ENCODE assay signal across 9 mouse cellular contexts in genomic region chr13:101764111-101764510, GRCm38 (mm10). TPM values are rescaled to one million over a fixed set of nuclear protein-coding genes. Genes with fewer than 3 reads are reported as not detected.
A peak's percentile ranks its signal among the peaks of the same experiment; 100 is the strongest.
DNase-seq lines count a peak whose midpoint lies in the region; ATAC-seq and TF ChIP-seq lines count a peak whose summit lies in the region.
"Had no signal": no experiment of that assay in that cellular context is flagged by ENCODE, and none has a peak within 500 bp of the region (broad histone marks: within the 10 kb centered on the region; RNA-seq: fewer than 3 reads in every experiment).

No protein-coding gene starts in this region.

- H3ac ChIP-seq in myocyte (ENCODE audit: control insufficient read depth, insufficient read length), result no peak overlapping the region

- peak overlapping the region; percentile 97 for H3K4me2 ChIP-seq in hindbrain, embryonic 15.5 days
- peak overlapping the region; percentile 40 for H3K4me2 ChIP-seq in kidney, embryonic 15.5 days
- H3K4me2 ChIP-seq in myocyte (ENCODE audit: low read depth), result peak overlapping the region; percentile 27

- no peak for ATAC-seq in hindbrain, embryonic 15.5 days (ENCODE audit: low FRiP score, low read depth)
- no peak for ATAC-seq in kidney, embryonic 15.5 days (replicated peaks; ENCODE audit: low FRiP score)
- ATAC-seq: Patski had no signal

- peak overlapping the region; percentile 40; the same call in 1 of the 2 replicates for H3K27ac ChIP-seq in left cerebral cortex, adult 2 months
- H3K27ac ChIP-seq in hindbrain, embryonic 15.5 days (replicated peaks), result no peak overlapping the region; the same call in 1 of the 2 replicates
- peak overlapping the region; percentile 68 for H3K27ac ChIP-seq in kidney, embryonic 15.5 days

- peak overlapping the region; percentile 27 for H3K4me3 ChIP-seq in left cerebral cortex, adult 2 months
- 0 out of 2 replicates have a peak overlapping the region, but pooled peaks have one; percentile 16 for H3K4me3 ChIP-seq in hindbrain, embryonic 15.5 days
- peak overlapping the region; percentile 11; the same call in 1 of the 2 replicates for H3K4me3 ChIP-seq in kidney, embryonic 15.5 days (replicated peaks)
- H3K4me3 ChIP-seq in myocyte, result no peak overlapping the region

- TF ChIP-seq POLR2A in myocyte (IDR thresholded peaks at IDR 0.05; ENCODE audit: insufficient read length, low read depth), result no peak

- no peak for DNase-seq in left cerebral cortex, adult 2 months (ENCODE audit: extremely low spot score in 1 of 2, low spot score in 2 of 2)
- no peak for DNase-seq in left cerebral cortex, postnatal 14 days (ENCODE audit: low spot score in 2 of 2)
- DNase-seq in left cerebral cortex, adult 11 months (ENCODE audit: low spot score), result no peak
- no peak for DNase-seq in left cerebral cortex, postnatal 25 days (ENCODE audit: low spot score in 2 of 2)
- DNase-seq in gastrocnemius, postnatal 10 days, result no peak

- no peaks in the 10 kb centered on the region for H3K27me3 ChIP-seq in hindbrain, embryonic 15.5 days
- H3K27me3 ChIP-seq in kidney, embryonic 15.5 days, result no peaks in the 10 kb centered on the region
- no peaks in the 10 kb centered on the region for H3K27me3 ChIP-seq in myocyte (ENCODE audit: control insufficient read depth, insufficient read depth, insufficient read length)
- H3K27me3 ChIP-seq: Patski had no signal

- H3K79me2 ChIP-seq in myocyte (ENCODE audit: control insufficient read depth, insufficient read depth), result peaks cover 81% of the 10 kb centered on the region

- peaks cover 70% of the 10 kb centered on the region for H3K4me1 ChIP-seq in hindbrain, embryonic 15.5 days (replicated peaks)
- peaks cover 71% of the 10 kb centered on the region for H3K4me1 ChIP-seq in kidney, embryonic 15.5 days

- H3K36me3 ChIP-seq in hindbrain, embryonic 15.5 days, result no peaks in the 10 kb centered on the region
- H3K36me3 ChIP-seq in kidney, embryonic 15.5 days, result 0 out of 2 replicates have a peak, but pooled peaks cover 3% of the 10 kb centered on the region
- H3K36me3 ChIP-seq in myocyte (ENCODE audit: control insufficient read depth, insufficient read depth), result no peaks in the 10 kb centered on the region

- H3K9me3 ChIP-seq in hindbrain, embryonic 15.5 days, result no peaks in the 10 kb centered on the region
- no peaks in the 10 kb centered on the region for H3K9me3 ChIP-seq in kidney, embryonic 15.5 days (replicated peaks)

- intact Hi-C loops in left cerebral cortex, adult 2 months (cut with DNase I), result loop anchor here (10.0 kb wide), 1 partner anchor 881 kb away; no protein-coding TSS in a partner anchor
- intact Hi-C loops in left cerebral cortex, postnatal 14 days (cut with DNase I), result no loop called here
- intact Hi-C loops in left cerebral cortex, postnatal 25 days (cut with DNase I), result no loop called here

- TF ChIP-seq CTCF in left cerebral cortex, adult 2 months (IDR thresholded peaks at IDR 0.05), result no peak

- no peak overlapping the region for H3K9ac ChIP-seq in hindbrain, embryonic 15.5 days
- no peak overlapping the region; the same call in 1 of the 2 replicates for H3K9ac ChIP-seq in kidney, embryonic 15.5 days

- 71% methylated on average over 5 of the region's 5 CpGs for WGBS in hindbrain, embryonic 15.5 days
- 25% methylated on average over 5 of the region's 5 CpGs for WGBS in kidney, embryonic 15.5 days

TF ChIP-seq in myocyte, 11 proteins besides CTCF, POLR2A, EP300 and RAD21:
- TF ChIP-seq POLR2AphosphoS2 (IDR thresholded peaks at IDR 0.05; ENCODE audit: insufficient read length, low read depth) (no peak), CEBPB (IDR thresholded peaks at IDR 0.05; ENCODE audit: insufficient read depth, poor library complexity, severe bottlenecking) (no peak), MAX (IDR thresholded peaks at IDR 0.05; ENCODE audit: low read depth) (no peak), TCF3 (IDR thresholded peaks at IDR 0.05; ENCODE audit: insufficient read length, low read depth) (no peak), E2F4 (IDR thresholded peaks at IDR 0.05; ENCODE audit: insufficient read depth) (no peak), USF1 (IDR thresholded peaks at IDR 0.05; ENCODE audit: low read depth) (no peak), SRF (IDR thresholded peaks at IDR 0.05; ENCODE audit: control insufficient read depth, insufficient read length, low read depth) (no peak), TCF12 (IDR thresholded peaks at IDR 0.05; ENCODE audit: insufficient read depth, poor library complexity, severe bottlenecking) (no peak), REST (IDR thresholded peaks at IDR 0.05; ENCODE audit: insufficient read depth, insufficient read length) (no peak), MYOD1 (IDR thresholded peaks at IDR 0.05; ENCODE audit: control insufficient read depth in 1 of 3, insufficient read length in 2 of 3, low read depth in 2 of 3) (no peak)

RNA-seq across cellular contexts. Expression of gene Pik3r1, which starts 3.9 kb away (rescaled TPM):
- total RNA-seq in left cerebral cortex, adult 2 months (2021), result 100 to 1,000 TPM; 136 to 159 TPM
- 100 to 1,000 TPM; 145 to 173 TPM for total RNA-seq in left cerebral cortex, postnatal 14 days (2021)
- polyA plus RNA-seq in hindbrain, embryonic 15.5 days (2015; fragmentation: Nextera tagmentation; extraction: Ambion mirVana), result 47.5 and 50.7 TPM in 2 replicates
- 40.3 and 40.9 TPM in 2 replicates for polyA plus RNA-seq in kidney, embryonic 15.5 days (2015; fragmentation: Nextera tagmentation; extraction: Ambion mirVana)
- 6.8 TPM for polyA plus RNA-seq in myocyte (2012; fragmentation: generic; extraction: Trizol)
- 100 to 1,000 TPM; 144 to 146 TPM for total RNA-seq in left cerebral cortex, postnatal 25 days (2021)
- total RNA-seq in gastrocnemius, postnatal 10 days (2021), result 10 to 100 TPM; 37.5 to 41.3 TPM

Comparison
In these comparisons a context has a peak if more than half of its experiments do, and no peak if none do; other contexts are left out.
1. H3K4me2 ChIP-seq: peak in every context shown above with its lines; median percentile 97 in hindbrain, embryonic 15.5 days; 40 in kidney, embryonic 15.5 days; 27 in myocyte.